Mouse (Mus musculus): ENCODE results near the gene Palm2.

- TF ChIP-seq ZNF384 (IDR thresholded peaks at IDR 0.05; ENCODE audit: low read depth, low read length) (no peak), CHD2 (IDR thresholded peaks at IDR 0.05; ENCODE audit: low read depth, low read length) (no peak), ZC3H11A (IDR thresholded peaks at IDR 0.05; ENCODE audit: borderline replicate concordance, low read depth, low read length) (no peak), HCFC1 (IDR thresholded peaks at IDR 0.05; ENCODE audit: borderline replicate concordance, insufficient read depth, low read length) (no peak)
Observed at GRCm38 (mm10) chr4:57533686-57534085, 99.6 kb downstream of the Palm2 start.
